Mouse (Mus musculus): ENCODE results near the gene Zfp853. TPM values are rescaled to one million over a fixed set of nuclear protein-coding genes. Genes with fewer than 3 reads are reported as not detected.
A peak's percentile ranks its signal among the peaks of the same experiment; 100 is the strongest.

Gene Zfp853
- polyA plus RNA-seq, 1 experiment from 2014 or later, result 0.23 TPM

DNA sequence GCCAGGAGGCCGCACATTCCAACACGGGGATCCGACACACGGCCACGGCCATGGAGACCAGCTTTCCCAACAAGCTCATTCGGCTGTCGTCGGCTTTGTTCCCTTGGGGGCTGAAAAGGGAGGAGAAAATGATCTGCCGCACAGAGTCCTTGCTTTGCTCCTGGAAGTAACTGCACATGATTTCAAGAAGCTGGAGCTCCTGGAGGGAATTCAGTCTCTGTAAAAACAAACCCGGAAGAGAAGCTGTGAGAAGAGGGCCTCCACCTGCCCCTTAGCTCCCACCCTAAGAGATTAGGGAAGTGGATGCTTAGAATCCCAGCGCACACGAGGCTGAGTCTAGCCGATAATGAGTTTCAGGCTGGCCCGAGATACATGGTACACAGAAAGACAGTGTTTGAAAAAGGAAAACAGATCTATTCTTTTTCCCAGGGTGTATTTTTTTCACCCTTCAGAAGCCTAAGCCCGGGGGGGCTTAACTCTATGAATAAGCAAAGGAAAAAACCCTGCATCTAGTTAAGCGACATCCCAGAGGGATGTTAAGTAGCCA, 20.8 kb upstream of the Zfp853 start:
- peaks cover 56% of the 10 kb centered on the region for H3K36me3 ChIP-seq
- H3K9ac ChIP-seq (replicated peaks), result peak overlapping the region; percentile 94
- H3K27ac ChIP-seq (replicated peaks), result peak overlapping the region; percentile 96
- ATAC-seq (ENCODE audit: low FRiP score), result 0 out of 2 replicates have a peak, but pooled peaks have one; percentile 23
- peak overlapping the region; percentile 80 for H3K4me2 ChIP-seq
- WGBS, result 2% methylated on average over 16 of the region's 16 CpGs
- H3K9me3 ChIP-seq (replicated peaks), result no peaks in the 10 kb centered on the region
- H3K4me1 ChIP-seq, result peaks cover 46% of the 10 kb centered on the region
- no peaks in the 10 kb centered on the region for H3K27me3 ChIP-seq (replicated peaks)
- peak overlapping the region; percentile 97 for H3K4me3 ChIP-seq (replicated peaks)

DNA sequence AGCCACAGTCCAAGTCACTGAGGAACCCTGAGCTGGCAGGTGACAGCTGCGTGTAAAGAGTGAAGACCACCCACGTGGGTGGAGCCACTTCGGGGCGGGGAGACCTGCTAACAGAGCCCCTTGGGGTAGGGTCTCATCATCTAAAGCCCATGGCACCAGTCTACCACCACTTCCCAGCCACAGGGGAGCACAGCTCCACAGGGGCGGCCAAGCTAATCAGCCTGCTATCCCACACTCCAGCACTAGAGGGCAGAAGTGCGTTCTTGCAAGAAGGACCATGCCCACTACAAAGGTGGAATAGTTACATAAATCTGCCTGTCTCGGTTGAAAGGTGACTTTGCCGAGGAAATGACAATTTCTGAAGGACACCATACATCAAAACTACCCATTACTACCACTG, 18.5 kb upstream of the Zfp853 start:
- Histone ChIP-seq H3K4me2 (no peak overlapping the region), H3K4me3 (replicated peaks) (no peak overlapping the region), H3K9me3 (replicated peaks) (no peaks in the 10 kb centered on the region), H3K9ac (replicated peaks) (no peak overlapping the region), H3K4me1 (peaks cover 51% of the 10 kb centered on the region), H3K27me3 (replicated peaks) (no peaks in the 10 kb centered on the region), H3K27ac (replicated peaks) (no peak overlapping the region), H3K36me3 (peaks cover 62% of the 10 kb centered on the region)
- no peak for ATAC-seq (ENCODE audit: low FRiP score)
- WGBS, result 56% methylated on average over 8 of the region's 8 CpGs

DNA sequence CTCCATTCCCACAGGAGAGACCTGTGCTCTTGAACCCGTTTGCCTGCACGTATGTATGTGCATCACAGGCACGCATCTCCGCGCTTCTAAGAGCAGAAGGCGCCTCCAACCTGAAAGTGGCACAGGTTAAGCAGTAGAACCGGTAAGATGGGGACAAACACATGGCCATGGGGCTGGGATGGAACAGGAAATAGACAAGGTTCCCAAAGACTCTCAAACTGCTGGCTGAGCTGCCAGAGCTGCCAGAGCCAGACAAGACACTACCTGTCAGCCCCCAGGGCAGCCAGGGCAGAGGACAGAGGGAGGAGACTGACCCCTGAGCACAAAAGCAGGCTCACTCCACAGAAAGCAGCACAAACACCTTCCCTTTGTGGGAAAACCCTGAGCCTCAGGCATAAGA, 16.5 kb upstream of the Zfp853 start:
- no peak overlapping the region for H3K9ac ChIP-seq (replicated peaks)
- 95% methylated on average over 7 of the region's 7 CpGs for WGBS
- H3K36me3 ChIP-seq, result peaks cover 70% of the 10 kb centered on the region
- H3K4me1 ChIP-seq, result peaks cover 55% of the 10 kb centered on the region
- H3K4me3 ChIP-seq (replicated peaks), result no peak overlapping the region
- no peak overlapping the region for H3K4me2 ChIP-seq
- H3K27me3 ChIP-seq (replicated peaks), result no peaks in the 10 kb centered on the region
- no peaks in the 10 kb centered on the region for H3K9me3 ChIP-seq (replicated peaks)
- H3K27ac ChIP-seq (replicated peaks), result no peak overlapping the region
- no peak for ATAC-seq (ENCODE audit: low FRiP score)

DNA sequence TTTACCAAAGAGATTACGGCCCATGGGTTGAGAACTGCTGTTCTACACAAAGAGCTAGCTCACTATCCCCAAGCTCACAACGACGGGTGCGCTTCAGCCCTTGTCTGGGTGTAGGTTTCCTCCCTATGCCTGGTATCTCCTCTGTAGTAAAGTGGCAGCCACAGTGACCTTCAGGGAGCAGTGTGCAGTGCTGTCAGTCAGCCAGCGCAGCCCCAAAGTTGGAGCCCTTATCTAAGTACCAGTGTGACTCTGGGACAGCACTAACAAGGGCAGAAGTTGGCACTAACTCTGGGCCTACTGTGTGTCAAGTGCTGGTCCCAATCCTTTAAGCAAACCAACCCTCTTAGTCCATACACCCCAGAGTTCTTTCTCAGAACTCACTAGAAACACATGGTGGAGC, 15.4 kb upstream of the Zfp853 start:
- WGBS, result 94% methylated on average over 5 of the region's 5 CpGs
- Histone ChIP-seq H3K4me1 (peaks cover 52% of the 10 kb centered on the region), H3K9me3 (replicated peaks) (no peaks in the 10 kb centered on the region), H3K27ac (replicated peaks) (no peak overlapping the region), H3K36me3 (peaks cover 73% of the 10 kb centered on the region), H3K27me3 (replicated peaks) (no peaks in the 10 kb centered on the region), H3K4me3 (replicated peaks) (no peak overlapping the region), H3K4me2 (no peak overlapping the region), H3K9ac (replicated peaks) (no peak overlapping the region)
- ATAC-seq (ENCODE audit: low FRiP score), result no peak

DNA sequence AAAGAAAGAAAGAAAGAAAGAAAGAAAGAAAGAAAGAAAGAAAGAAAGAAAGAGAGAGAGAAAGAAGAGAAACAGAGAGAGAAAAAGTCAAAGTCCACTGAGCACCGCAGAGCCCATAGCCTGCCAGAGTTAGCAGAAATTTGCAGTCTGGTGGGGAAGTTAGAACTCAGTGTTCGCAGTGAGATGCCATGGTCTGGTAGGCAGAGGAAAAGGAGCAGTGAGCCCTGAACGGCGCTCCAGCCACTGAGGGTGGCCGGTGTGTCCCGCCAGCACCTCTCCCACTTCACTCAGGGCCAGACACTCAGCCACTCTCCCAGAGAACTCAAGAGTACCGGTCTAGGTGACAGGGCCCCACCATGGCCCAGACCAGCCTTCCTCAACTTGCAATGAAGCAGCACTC, 10.8 kb upstream of the Zfp853 start:
- 84% methylated on average over 7 of the region's 7 CpGs for WGBS
- Histone ChIP-seq H3K9me3 (replicated peaks) (no peaks in the 10 kb centered on the region), H3K4me3 (replicated peaks) (no peak overlapping the region), H3K4me1 (peaks cover 15% of the 10 kb centered on the region; the same call in 1 of the 2 replicates), H3K36me3 (peaks cover 87% of the 10 kb centered on the region), H3K27me3 (replicated peaks) (no peaks in the 10 kb centered on the region), H3K4me2 (no peak overlapping the region), H3K27ac (replicated peaks) (no peak overlapping the region), H3K9ac (replicated peaks) (no peak overlapping the region)
- ATAC-seq (ENCODE audit: low FRiP score), result no peak

DNA sequence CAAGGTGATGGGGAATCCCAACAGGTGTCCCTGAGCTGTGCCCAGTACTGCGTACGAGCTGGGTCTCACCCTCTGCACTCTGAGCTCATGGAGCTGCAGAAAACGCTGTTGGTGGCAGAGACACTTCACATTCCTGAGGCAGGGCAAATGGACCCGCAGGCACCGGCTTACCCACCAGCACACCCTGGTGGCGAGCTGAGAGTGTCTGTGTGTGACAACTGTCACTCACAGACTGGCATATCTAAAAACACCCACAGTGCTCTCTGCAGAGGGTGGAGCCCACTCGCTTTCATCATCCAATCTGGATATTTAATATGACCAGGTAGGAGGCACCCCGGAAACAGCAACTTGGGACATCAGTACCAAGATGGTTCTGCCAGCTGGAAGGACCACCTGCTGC, 7.9 kb upstream of the Zfp853 start:
- 87% methylated on average over 8 of the region's 8 CpGs for WGBS
- H3K36me3 ChIP-seq, result peaks cover 65% of the 10 kb centered on the region
- no peak overlapping the region for H3K4me3 ChIP-seq (replicated peaks)
- peaks cover 4% of the 10 kb centered on the region; the same call in 1 of the 2 replicates for H3K4me1 ChIP-seq
- H3K9ac ChIP-seq (replicated peaks), result no peak overlapping the region
- H3K9me3 ChIP-seq (replicated peaks), result no peaks in the 10 kb centered on the region
- H3K27me3 ChIP-seq (replicated peaks), result no peaks in the 10 kb centered on the region
- ATAC-seq (ENCODE audit: low FRiP score), result no peak
- no peak overlapping the region for H3K27ac ChIP-seq (replicated peaks)
- no peak overlapping the region for H3K4me2 ChIP-seq

DNA sequence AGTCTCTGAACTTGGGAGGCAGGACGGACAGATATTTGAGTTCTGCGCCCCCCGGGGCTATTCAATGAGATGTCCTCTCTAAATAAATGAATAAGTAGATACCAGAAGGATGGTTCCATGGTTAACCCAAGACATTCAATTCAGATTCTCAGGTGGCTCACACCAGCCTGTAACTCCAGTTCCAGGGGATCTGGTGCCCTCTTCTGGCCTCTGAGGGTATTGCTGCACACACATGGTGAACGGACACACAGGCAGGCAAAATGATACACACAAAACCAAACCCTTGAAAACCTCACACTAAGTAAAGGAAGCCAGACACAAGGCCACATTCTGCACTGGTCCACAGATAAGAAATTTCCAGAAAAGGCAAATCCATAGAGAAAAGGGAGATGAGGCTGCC, 6.3 kb upstream of the Zfp853 start:
- 93% methylated on average over 4 of the region's 4 CpGs for whole genome bisulfite sequencing
- Histone ChIP-seq H3K4me1 (0 out of 2 replicates have a peak, but pooled peaks cover 3% of the 10 kb centered on the region), H3K4me2 (no peak overlapping the region), H3K9me3 (replicated peaks) (no peaks in the 10 kb centered on the region), H3K36me3 (peaks cover 49% of the 10 kb centered on the region), H3K27me3 (replicated peaks) (no peaks in the 10 kb centered on the region), H3K27ac (replicated peaks) (no peak overlapping the region), H3K4me3 (replicated peaks) (no peak overlapping the region), H3K9ac (replicated peaks) (no peak overlapping the region)
- no peak for ATAC-seq (ENCODE audit: low FRiP score)

DNA sequence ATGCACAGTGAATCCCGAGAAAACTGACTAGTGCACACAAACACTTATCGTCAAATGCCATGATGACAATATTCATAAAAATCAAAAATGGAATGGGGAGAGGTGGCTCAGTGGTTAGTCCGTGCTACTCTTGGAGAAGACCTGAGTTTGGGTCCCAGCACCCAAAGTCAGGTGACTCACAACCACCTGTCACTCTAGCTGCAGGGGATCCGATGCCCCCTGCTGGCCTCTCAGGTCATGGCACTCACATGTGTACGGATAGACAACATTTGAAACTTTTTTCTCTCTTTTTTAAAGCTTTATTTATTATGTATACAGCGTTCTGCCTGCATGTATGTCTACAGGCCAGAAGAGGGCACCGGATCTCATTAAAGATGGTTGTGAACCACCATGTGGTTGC, 5.0 kb upstream of the Zfp853 start:
- peaks cover 10% of the 10 kb centered on the region for H3K4me1 ChIP-seq
- no peak overlapping the region for H3K9ac ChIP-seq (replicated peaks)
- H3K27me3 ChIP-seq (replicated peaks), result peaks cover 13% of the 10 kb centered on the region
- no peak overlapping the region for H3K4me2 ChIP-seq
- no peaks in the 10 kb centered on the region for H3K9me3 ChIP-seq (replicated peaks)
- no peak for ATAC-seq (ENCODE audit: low FRiP score)
- no peak overlapping the region for H3K27ac ChIP-seq (replicated peaks)
- peaks cover 43% of the 10 kb centered on the region for H3K36me3 ChIP-seq
- WGBS, result 92% methylated on average over 7 of the region's 7 CpGs
- H3K4me3 ChIP-seq (replicated peaks), result no peak overlapping the region

DNA sequence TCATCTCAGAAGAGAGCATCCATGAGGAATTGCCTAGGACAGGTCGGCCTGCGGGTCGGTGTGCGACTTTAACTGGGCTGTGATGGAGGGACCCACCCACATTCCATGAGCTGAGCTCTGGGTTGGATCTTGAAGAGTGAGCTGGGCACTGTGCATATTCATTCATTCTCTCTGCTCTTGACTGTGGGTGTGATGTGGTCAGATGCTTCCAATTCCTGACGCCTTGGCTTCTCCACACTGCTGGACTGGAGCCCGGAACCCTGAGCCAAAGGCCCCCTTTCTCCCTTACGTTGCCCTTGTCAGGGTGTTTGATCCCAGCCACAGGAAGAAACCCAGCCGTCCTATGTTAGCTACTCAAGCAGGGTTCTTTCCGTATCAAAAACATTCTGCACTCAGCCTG, 4.6 kb upstream of the Zfp853 start:
- Histone ChIP-seq H3K4me3 (replicated peaks) (no peak overlapping the region), H3K4me1 (peaks cover 14% of the 10 kb centered on the region), H3K27ac (replicated peaks) (no peak overlapping the region), H3K27me3 (replicated peaks) (peaks cover 17% of the 10 kb centered on the region), H3K9me3 (replicated peaks) (no peaks in the 10 kb centered on the region), H3K9ac (replicated peaks) (no peak overlapping the region), H3K4me2 (no peak overlapping the region), H3K36me3 (peaks cover 40% of the 10 kb centered on the region)
- WGBS, result 92% methylated on average over 9 of the region's 9 CpGs
- no peak for ATAC-seq (ENCODE audit: low FRiP score)

DNA sequence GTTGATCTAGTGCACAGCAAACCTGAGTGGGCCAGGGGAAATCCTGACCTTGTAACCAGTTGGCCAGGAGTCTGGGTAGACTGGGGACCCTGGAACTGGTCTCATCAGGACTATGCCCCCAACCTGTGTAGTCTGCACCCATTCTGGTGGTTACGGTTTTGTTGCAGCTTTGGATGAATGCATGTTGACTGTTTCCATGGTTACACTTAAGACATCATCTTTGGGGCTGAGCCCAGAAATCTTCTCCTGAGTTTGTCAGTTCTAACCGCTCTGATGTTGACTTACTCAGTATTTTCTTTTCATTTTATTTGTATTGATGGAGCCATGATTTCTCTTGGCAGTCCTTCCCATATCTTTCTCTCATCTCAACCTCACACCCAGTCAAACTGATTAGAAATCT, 1.9 kb upstream of the Zfp853 start:
- Histone ChIP-seq H3K9ac (replicated peaks) (no peak overlapping the region), H3K4me1 (peaks cover 22% of the 10 kb centered on the region), H3K4me2 (no peak overlapping the region), H3K36me3 (peaks cover 17% of the 10 kb centered on the region), H3K27ac (replicated peaks) (no peak overlapping the region), H3K4me3 (replicated peaks) (no peak overlapping the region), H3K27me3 (replicated peaks) (peaks cover 43% of the 10 kb centered on the region), H3K9me3 (replicated peaks) (no peaks in the 10 kb centered on the region)
- no peak for ATAC-seq (ENCODE audit: low FRiP score)
- WGBS, result 85% methylated on average over 2 of the region's 2 CpGs

DNA sequence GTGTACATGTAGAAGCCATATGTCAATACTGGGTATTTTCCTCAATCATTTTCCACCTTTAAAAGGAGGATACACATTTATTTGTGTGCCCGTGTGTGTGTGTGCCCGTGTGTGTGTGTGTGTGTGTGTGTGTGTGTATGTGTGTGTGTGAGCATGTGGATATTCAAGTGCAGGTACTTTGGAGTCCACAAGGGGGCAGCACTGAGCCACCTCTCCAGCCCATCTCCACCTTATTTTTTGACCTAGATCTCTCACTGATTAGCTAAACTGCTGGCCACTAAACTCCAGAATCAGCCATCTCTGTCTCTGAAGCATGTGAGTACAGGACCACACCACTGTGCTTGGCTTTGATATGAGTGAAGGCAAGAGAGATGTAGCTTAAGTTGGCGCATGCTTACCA, 1.4 kb upstream of the Zfp853 start:
- Histone ChIP-seq H3K4me2 (no peak overlapping the region), H3K4me1 (peaks cover 22% of the 10 kb centered on the region), H3K4me3 (replicated peaks) (no peak overlapping the region), H3K9me3 (replicated peaks) (no peaks in the 10 kb centered on the region), H3K36me3 (peaks cover 12% of the 10 kb centered on the region), H3K27me3 (replicated peaks) (peaks cover 48% of the 10 kb centered on the region), H3K27ac (replicated peaks) (no peak overlapping the region), H3K9ac (replicated peaks) (no peak overlapping the region)
- ATAC-seq (ENCODE audit: low FRiP score), result no peak
- 92% methylated on average over 3 of the region's 3 CpGs for WGBS

DNA sequence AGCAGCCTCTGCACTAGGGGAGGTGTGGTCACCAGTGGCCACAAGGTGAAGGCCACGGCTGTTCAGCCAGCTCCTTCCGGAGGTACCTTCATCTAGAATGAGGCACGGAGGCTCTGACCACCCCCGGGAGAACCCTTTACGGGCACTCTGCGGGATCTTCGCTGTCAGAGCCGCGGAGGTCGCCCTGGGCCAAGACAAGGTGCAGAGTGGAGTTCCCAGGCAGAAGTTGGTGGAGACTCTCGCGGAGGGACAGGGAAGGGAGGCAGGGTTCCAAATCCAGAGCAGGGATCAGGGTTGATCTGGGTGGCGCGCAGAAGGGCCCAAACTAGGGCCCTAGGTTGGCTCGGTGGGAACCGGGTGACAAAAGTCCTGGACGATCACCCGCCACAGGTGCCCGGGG, 544 bp downstream of the Zfp853 start:
- Histone ChIP-seq H3K4me1 (peaks cover 29% of the 10 kb centered on the region), H3K27ac (replicated peaks) (no peak overlapping the region), H3K36me3 (no peaks in the 10 kb centered on the region), H3K9me3 (replicated peaks) (no peaks in the 10 kb centered on the region), H3K4me2 (peak overlapping the region; percentile 89), H3K9ac (replicated peaks) (peak overlapping the region; percentile 51), H3K4me3 (replicated peaks) (peak overlapping the region; percentile 50), H3K27me3 (replicated peaks) (peaks cover 68% of the 10 kb centered on the region)
- ATAC-seq (ENCODE audit: low FRiP score), result 0 out of 2 replicates have a peak, but pooled peaks have one; percentile 24
- WGBS, result 2% methylated on average over 19 of the region's 19 CpGs
